Mouse (Mus musculus): Measurements from ENCODE around the gene Slc15a3. TPM values are rescaled to one million over a fixed set of nuclear protein-coding genes. Genes with fewer than 3 reads are reported as not detected.

The Slc15a3 gene
- polyA plus RNA-seq, 1 experiment = 29.4 TPM

DNA sequence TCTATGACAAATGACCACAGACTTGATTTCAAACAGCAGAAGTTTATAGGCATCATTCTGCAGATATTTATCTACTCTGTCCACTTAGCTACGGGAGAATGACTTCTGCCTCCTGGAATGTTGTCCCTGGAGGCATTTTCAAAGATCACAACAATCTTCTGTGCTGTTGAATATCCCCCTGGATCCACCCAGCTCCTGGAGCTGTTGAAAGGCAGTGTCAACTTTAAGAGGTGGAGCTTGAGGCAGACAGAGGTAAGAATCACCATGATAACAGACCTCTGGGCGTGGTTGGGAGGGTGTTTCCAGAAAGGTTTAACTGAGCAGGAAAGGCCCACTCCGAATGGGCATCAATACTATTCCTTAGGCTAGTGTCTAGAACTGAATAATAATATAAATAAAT is 3.9 kb upstream of the Slc15a3 start:
- no peak for TF ChIP-seq FLI1 (IDR thresholded peaks at IDR 0.05; ENCODE audit: low read length)
- no peak for TF ChIP-seq GATA1 (IDR thresholded peaks at IDR 0.05; ENCODE audit: borderline replicate concordance, low read length)
- peaks cover 79% of the 10 kb centered on the region for H3K27me3 ChIP-seq (replicated peaks)
- peaks cover 11% of the 10 kb centered on the region for H3K4me1 ChIP-seq
- peaks cover 11% of the 10 kb centered on the region for H3K9me3 ChIP-seq
- no peak overlapping the region for H3K4me3 ChIP-seq (replicated peaks)
- no peaks in the 10 kb centered on the region for H3K36me3 ChIP-seq (replicated peaks; ENCODE audit: low read length)

DNA sequence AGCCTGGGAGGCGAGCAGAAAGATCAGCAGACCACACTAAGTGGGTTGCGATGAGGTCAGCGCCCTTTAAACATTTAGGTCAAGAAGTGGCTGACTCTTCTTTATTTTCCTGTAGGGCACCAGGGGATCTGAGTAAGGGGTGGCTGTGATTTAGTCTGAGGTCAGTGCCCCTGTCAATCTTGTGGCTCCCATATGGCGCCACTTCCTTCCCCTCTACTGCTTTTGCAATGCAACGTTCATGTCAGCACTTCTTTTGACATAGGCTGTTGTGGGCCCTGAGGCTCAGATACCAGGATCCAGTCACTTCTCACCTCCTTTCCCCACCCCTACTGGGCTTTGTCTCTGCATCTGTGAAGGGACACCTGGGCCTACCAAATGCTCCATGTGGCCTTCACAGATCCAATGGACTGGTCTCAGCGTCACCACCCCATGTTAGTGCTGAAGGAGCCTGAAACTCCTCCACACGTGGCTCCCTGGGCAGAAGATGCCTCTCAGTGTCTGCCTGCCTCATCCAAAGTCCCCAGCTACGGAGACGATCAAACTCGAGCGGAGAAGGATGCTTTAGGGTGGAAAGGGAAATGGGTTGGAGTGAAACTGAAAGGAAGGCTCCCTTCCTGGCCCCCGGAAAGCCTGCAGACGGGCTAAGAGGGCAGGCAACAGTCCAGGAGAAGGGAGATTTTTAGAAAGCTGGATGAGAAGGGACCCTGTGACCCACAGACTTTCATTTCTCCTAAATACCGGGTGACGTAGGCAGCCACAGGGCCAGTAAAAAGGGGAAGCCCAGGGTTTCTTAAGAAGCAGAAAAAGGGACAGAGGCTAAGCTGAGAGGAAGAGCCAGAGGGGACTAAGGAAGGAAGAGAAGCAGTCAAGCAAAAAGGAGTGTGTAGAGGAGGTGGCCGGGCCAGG is 2.4 kb downstream of the Slc15a3 start:
- Histone ChIP-seq H3K36me3 (replicated peaks; ENCODE audit: low read length) (no peaks in the 10 kb centered on the region), H3K4me3 (replicated peaks) (peak overlapping the region; percentile 90)
- 0 out of 2 replicates have a peak, but pooled peaks have one; percentile 8 for TF ChIP-seq FLI1 (IDR thresholded peaks at IDR 0.05; ENCODE audit: low read length)
- TF ChIP-seq GATA1 (IDR thresholded peaks at IDR 0.05; ENCODE audit: borderline replicate concordance, low read length) = no peak

DNA sequence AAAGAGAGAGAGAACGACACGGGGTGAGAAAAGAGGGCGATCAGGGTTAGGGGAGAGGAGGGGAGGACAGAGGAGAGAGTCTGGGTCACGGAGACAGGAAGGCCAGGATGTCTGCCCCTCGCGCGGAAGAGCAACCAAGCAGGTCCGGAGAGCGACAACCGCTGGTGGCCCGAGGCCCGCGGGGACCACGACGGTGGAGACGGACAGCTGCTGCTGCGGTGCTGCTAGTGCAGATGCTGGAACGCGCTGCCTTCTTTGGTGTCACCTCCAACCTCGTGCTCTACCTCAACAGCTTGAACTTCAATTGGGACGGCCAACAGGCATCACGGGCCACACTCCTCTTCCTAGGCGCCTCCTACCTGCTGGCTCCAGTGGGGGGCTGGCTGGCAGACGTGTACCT is 3.4 kb downstream of the Slc15a3 start:
- H3K36me3 ChIP-seq (replicated peaks; ENCODE audit: low read length) = no peaks in the 10 kb centered on the region
- TF ChIP-seq FLI1 (IDR thresholded peaks at IDR 0.05; ENCODE audit: low read length) = no peak
- H3K4me3 ChIP-seq (replicated peaks) = peak overlapping the region; percentile 90
- peaks cover 89% of the 10 kb centered on the region for H3K27me3 ChIP-seq (replicated peaks)
- H3K9me3 ChIP-seq = no peaks in the 10 kb centered on the region; the same call in 1 of the 2 replicates
- peaks cover 20% of the 10 kb centered on the region for H3K4me1 ChIP-seq

More for the DNA sequence above, 2.4 kb downstream of the Slc15a3 start:
- peaks cover 20% of the 10 kb centered on the region for H3K4me1 ChIP-seq
- H3K9me3 ChIP-seq = no peaks in the 10 kb centered on the region; the same call in 1 of the 2 replicates
- H3K27me3 ChIP-seq (replicated peaks) = peaks cover 88% of the 10 kb centered on the region

DNA sequence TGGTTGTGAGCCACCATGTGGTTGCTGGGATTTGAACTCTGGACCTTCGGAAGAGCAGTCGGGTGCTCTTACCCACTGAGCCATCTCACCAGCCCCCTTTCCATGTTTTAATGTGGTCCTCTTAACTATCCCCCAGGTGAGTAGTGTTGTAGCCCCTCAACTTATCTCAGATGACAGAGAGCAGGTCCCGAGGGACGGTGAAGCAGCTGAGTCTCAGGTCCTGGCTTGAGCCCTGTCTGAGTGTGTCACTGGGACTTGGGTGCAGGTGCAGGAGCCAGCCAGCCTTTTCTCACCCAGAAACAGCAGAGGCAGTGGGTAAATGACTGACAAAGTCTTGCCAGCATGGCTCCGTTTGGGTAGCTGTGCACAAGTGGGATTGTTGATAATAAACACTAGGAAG is 4.7 kb downstream of the Slc15a3 start:
- H3K4me3 ChIP-seq (replicated peaks) = peak overlapping the region; percentile 85
- H3K27me3 ChIP-seq (replicated peaks) = peaks cover 90% of the 10 kb centered on the region
- TF ChIP-seq GATA1 (IDR thresholded peaks at IDR 0.05; ENCODE audit: borderline replicate concordance, low read length) (no peak), FLI1 (IDR thresholded peaks at IDR 0.05; ENCODE audit: low read length) (no peak)
- no peaks in the 10 kb centered on the region; the same call in 1 of the 2 replicates for H3K9me3 ChIP-seq
- peaks cover 20% of the 10 kb centered on the region for H3K4me1 ChIP-seq
- no peaks in the 10 kb centered on the region for H3K36me3 ChIP-seq (replicated peaks; ENCODE audit: low read length)

DNA sequence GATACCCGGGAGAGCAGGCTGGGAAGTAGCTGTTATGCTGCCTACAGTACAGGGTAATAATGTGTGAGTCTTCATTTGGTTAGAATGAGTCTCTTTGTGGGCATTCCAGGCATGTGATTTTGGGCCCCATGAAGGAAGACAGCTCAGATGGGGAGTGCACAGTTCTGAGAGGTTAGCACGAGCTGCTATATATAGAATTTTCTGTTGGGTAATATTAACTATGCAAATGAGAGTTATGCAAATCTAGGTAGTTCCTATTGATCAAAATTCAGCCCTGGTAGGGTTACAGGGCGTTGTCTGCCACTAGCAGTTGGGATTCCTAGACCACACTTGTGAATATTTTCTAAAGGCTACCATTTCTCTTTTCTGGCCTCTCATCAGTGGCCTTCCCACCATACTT is 5.9 kb downstream of the Slc15a3 start:
- TF ChIP-seq GATA1 (IDR thresholded peaks at IDR 0.05; ENCODE audit: borderline replicate concordance, low read length) = no peak
- no peak for TF ChIP-seq FLI1 (IDR thresholded peaks at IDR 0.05; ENCODE audit: low read length)
- Histone ChIP-seq H3K9me3 (no peaks in the 10 kb centered on the region; the same call in 1 of the 2 replicates), H3K4me3 (replicated peaks) (no peak overlapping the region), H3K36me3 (replicated peaks; ENCODE audit: low read length) (no peaks in the 10 kb centered on the region), H3K27me3 (replicated peaks) (peaks cover 88% of the 10 kb centered on the region), H3K4me1 (peaks cover 20% of the 10 kb centered on the region)

DNA sequence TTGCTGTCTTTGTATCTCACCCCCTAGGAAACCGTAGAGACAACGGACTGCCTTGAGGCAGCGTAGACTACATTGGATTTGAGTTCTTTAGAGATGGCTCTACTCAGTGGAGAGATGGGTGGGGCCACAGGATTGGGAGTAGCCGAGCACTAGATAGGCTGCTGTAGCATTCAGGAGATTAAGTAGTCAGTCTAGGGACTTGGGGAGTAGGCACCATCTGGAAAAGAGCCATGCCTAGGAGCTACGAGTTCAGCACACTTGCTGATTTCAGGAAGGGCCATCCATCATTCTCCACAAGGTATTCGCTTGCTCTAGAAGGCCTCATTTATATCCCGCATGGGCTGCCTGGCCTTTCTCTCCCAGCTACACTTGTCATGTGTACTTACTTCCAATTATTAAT is 6.6 kb downstream of the Slc15a3 start:
- peaks cover 20% of the 10 kb centered on the region for H3K4me1 ChIP-seq
- H3K4me3 ChIP-seq (replicated peaks) = peak overlapping the region; percentile 6

DNA sequence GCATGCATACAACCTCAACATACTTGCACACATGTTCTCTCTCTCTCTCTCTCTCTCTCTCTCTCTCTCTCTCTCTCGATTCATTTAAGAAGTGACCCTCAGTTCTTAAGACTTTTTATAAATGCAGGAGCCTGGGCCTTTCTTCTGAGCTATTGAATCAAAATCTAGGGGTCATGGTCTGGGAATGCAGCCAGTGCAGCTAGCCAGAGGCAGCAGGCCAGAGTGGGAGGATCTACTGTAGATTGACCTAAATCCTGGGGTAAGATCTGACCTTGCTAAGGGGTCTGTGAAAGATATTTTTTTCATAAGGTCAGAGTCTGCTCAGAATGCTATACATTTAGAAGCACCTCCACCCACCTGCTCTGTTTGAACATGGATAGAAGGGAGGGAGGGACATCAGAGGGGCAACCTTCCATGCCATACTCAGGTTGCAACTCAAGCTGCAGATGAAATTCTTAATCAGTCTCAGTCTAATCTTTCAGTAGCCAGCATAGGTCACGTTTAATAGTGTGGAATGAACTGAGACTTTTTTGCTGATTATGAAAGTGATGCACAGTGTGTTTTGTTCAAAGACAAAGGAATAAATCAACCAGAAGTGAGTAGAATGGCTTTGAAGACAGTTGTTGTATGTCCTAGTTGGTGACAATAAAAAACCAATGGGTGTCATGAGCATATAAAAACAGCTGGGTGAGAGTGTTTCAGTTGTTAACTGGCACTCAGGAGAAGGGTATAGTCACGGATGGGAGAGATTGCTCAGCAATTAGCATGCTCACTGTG is 8.0 kb downstream of the Slc15a3 start:
- no peaks in the 10 kb centered on the region; the same call in 1 of the 2 replicates for H3K9me3 ChIP-seq
- peaks cover 8% of the 10 kb centered on the region for H3K4me1 ChIP-seq
- TF ChIP-seq FLI1 (IDR thresholded peaks at IDR 0.05; ENCODE audit: low read length) = no peak
- TF ChIP-seq GATA1 (IDR thresholded peaks at IDR 0.05; ENCODE audit: borderline replicate concordance, low read length) = no peak
- H3K36me3 ChIP-seq (replicated peaks; ENCODE audit: low read length) = no peaks in the 10 kb centered on the region
- peak overlapping the region; percentile 59 for H3K4me3 ChIP-seq (replicated peaks)
- peaks cover 91% of the 10 kb centered on the region for H3K27me3 ChIP-seq (replicated peaks)

More for the DNA sequence above, 6.6 kb downstream of the Slc15a3 start:
- H3K9me3 ChIP-seq = no peaks in the 10 kb centered on the region; the same call in 1 of the 2 replicates
- H3K27me3 ChIP-seq (replicated peaks) = peaks cover 91% of the 10 kb centered on the region
- TF ChIP-seq GATA1 (IDR thresholded peaks at IDR 0.05; ENCODE audit: borderline replicate concordance, low read length) (no peak), FLI1 (IDR thresholded peaks at IDR 0.05; ENCODE audit: low read length) (no peak)
- H3K36me3 ChIP-seq (replicated peaks; ENCODE audit: low read length) = no peaks in the 10 kb centered on the region

DNA sequence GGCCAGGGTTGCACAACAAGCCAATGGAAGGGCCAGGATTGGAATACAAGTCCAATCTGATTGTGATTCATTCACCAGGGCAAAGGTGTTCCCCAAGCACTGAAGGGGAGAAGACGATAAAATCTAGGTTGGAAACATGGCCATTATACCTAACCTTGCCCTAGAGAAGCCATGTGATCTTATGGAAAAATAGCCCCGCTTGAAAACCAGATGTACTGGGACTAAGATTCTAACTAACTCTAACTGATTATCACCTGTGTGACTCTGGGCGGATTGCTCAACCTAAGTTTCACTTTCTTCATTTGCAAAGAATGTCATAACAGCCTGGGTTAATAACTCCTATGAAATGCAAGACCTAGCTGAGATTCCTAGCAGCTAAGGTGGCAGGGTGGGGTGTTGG is 15.9 kb downstream of the Slc15a3 start:
- H3K9me3 ChIP-seq = no peaks in the 10 kb centered on the region
- TF ChIP-seq GATA1 (IDR thresholded peaks at IDR 0.05; ENCODE audit: borderline replicate concordance, low read length) (no peak), FLI1 (IDR thresholded peaks at IDR 0.05; ENCODE audit: low read length) (no peak)

DNA sequence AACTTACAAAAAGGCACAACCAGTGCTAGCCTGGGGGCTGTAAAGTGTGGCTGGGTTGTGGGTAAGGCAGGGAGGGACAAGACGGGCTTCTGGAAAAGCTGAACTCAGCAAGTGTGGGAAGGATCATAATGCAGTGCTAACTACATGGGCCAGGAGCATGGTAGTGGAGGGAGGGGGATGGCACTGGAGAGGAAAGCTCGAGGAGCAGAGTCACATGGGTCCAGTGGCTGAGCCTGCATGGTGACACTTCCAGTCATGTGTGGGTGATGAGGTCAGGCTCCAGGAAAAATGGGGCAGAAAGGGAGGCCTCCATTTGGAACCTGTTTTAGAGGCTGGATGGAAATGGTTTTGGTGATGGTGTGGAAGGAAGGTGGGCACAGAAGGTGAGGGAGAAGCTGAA is 17.0 kb downstream of the Slc15a3 start:
- Histone ChIP-seq H3K9me3 (no peaks in the 10 kb centered on the region), H3K36me3 (replicated peaks; ENCODE audit: low read length) (no peaks in the 10 kb centered on the region), H3K4me1 (no peaks in the 10 kb centered on the region), H3K4me3 (replicated peaks) (no peak overlapping the region), H3K27me3 (replicated peaks) (peaks cover 97% of the 10 kb centered on the region)
- TF ChIP-seq GATA1 (IDR thresholded peaks at IDR 0.05; ENCODE audit: borderline replicate concordance, low read length) (no peak), FLI1 (IDR thresholded peaks at IDR 0.05; ENCODE audit: low read length) (no peak)

More for the DNA sequence above, 15.9 kb downstream of the Slc15a3 start:
- Histone ChIP-seq H3K4me3 (replicated peaks) (no peak overlapping the region), H3K4me1 (no peaks in the 10 kb centered on the region), H3K27me3 (replicated peaks) (peaks cover 98% of the 10 kb centered on the region), H3K36me3 (replicated peaks; ENCODE audit: low read length) (no peaks in the 10 kb centered on the region)
